Comparison of ENCODE assay signal across 11 mouse cellular contexts in genomic region chr6:113600543-113601139, GRCm38 (mm10). TPM values are rescaled to one million over a fixed set of nuclear protein-coding genes. Genes with fewer than 3 reads are reported as not detected.
DNase-seq lines count a peak whose midpoint lies in the region; ATAC-seq lines count a peak whose summit lies in the region.
"Had no signal": no experiment of that assay in that cellular context is flagged by ENCODE, and none has a peak within 500 bp of the region (broad histone marks: within the 10 kb centered on the region; RNA-seq: fewer than 3 reads in every experiment).

TSS of gene Fancd2os (minus strand) at chr6:113600715.

- peaks cover 13% of the 10 kb centered on the region for H3K4me1 ChIP-seq in kidney, embryonic 15.5 days
- H3K4me1 ChIP-seq in midbrain, embryonic 14.5 days (ENCODE audit: control insufficient read depth, insufficient read depth, low read length): peaks cover 4% of the 10 kb centered on the region

- H3K4me3 ChIP-seq in kidney, embryonic 15.5 days (replicated peaks): no peak within 1 kb of the TSS
- no peak within 1 kb of the TSS for H3K4me3 ChIP-seq in midbrain, embryonic 14.5 days (replicated peaks; ENCODE audit: low read depth, low read length)
- H3K4me3 ChIP-seq: erythroblast, embryonic 14.5 days had no signal

- WGBS in kidney, embryonic 15.5 days: 47% methylated on average over 23 of the region's 23 CpGs
- 30% methylated on average over 23 of the region's 23 CpGs for WGBS in midbrain, embryonic 14.5 days

- 0 out of 2 replicates have a peak within 1 kb of the TSS, but pooled peaks have one; percentile 9 for H3K4me2 ChIP-seq in kidney, embryonic 15.5 days
- 0 out of 2 replicates have a peak within 1 kb of the TSS, but pooled peaks have one; percentile 15 for H3K4me2 ChIP-seq in midbrain, embryonic 14.5 days (ENCODE audit: low read length)

- 0 out of 2 replicates have a peak within 1 kb of the TSS, but pooled peaks have one; percentile 3 for H3K27ac ChIP-seq in kidney, embryonic 15.5 days
- no peak within 1 kb of the TSS for H3K27ac ChIP-seq in midbrain, embryonic 14.5 days (replicated peaks; ENCODE audit: low read depth, low read length)

- no peak; the same call in 1 of the 2 replicates for ATAC-seq in kidney, embryonic 15.5 days (replicated peaks; ENCODE audit: low FRiP score)
- no peak for ATAC-seq in midbrain, embryonic 14.5 days (ENCODE audit: low FRiP score, low TSS enrichment)
- no peak for ATAC-seq in erythroblast, adult 5-6 weeks (replicated peaks; ENCODE audit: low FRiP score, poor library complexity, severe bottlenecking)

- peak; percentile 27 for DNase-seq in adrenal gland, adult 2 months
- no peak for DNase-seq in adrenal gland, postnatal 4 days (ENCODE audit: low spot score in 2 of 2)
- DNase-seq in kidney, adult 11 months: no peak
- DNase-seq in embryo, embryonic 9.5 days (ENCODE audit: extremely low spot score): peak; percentile 12
- peak; percentile 19 for DNase-seq in midbrain, embryonic 14.5 days
- no peak for DNase-seq in right cerebral cortex, postnatal 36 days (ENCODE audit: low spot score in 2 of 2)
- DNase-seq: cerebellum, adult 11-12 months had no signal

- no peaks in the 10 kb centered on the region for H3K27me3 ChIP-seq in kidney, embryonic 15.5 days
- H3K27me3 ChIP-seq in midbrain, embryonic 14.5 days (ENCODE audit: control insufficient read depth, insufficient read depth, low read length): no peaks in the 10 kb centered on the region

- 0 out of 2 replicates have a peak within 1 kb of the TSS, but pooled peaks have one; percentile 7 for H3K9ac ChIP-seq in kidney, embryonic 15.5 days
- H3K9ac ChIP-seq in midbrain, embryonic 14.5 days (replicated peaks; ENCODE audit: low read length): no peak within 1 kb of the TSS; the same call in 1 of the 2 replicates

- 0 out of 2 replicates have a peak, but pooled peaks cover 5% of the 10 kb centered on the region for H3K36me3 ChIP-seq in kidney, embryonic 15.5 days
- no peaks in the 10 kb centered on the region for H3K36me3 ChIP-seq in midbrain, embryonic 14.5 days (ENCODE audit: control insufficient read depth, insufficient read depth, low read length)

- no peaks in the 10 kb centered on the region for H3K9me3 ChIP-seq in kidney, embryonic 15.5 days (replicated peaks)
- no peaks in the 10 kb centered on the region for H3K9me3 ChIP-seq in midbrain, embryonic 14.5 days (ENCODE audit: control insufficient read depth, low read length)

RNA-seq across cellular contexts. Expression of gene Fancd2os, which starts in this region (rescaled TPM):
- under 1 TPM in 1 of 2 experiments, not detected in 1; 0.21 TPM for total RNA-seq in adrenal gland, adult 2 months (2021)
- polyA plus RNA-seq in adrenal gland, adult 2 months (2012; rRNA removed): 0.15 TPM in 1 of 2 replicates, not detected in the other
- under 1 TPM; 0.37 to 0.67 TPM for total RNA-seq in adrenal gland, postnatal 4 days (2021)
- 0.84 and 0.87 TPM in 2 replicates for polyA plus RNA-seq in kidney, embryonic 15.5 days (2015; fragmentation: Nextera tagmentation; extraction: Ambion mirVana)
- not detected in 2 replicates for polyA plus RNA-seq in midbrain, embryonic 14.5 days (2014; fragmentation: Nextera tagmentation; extraction: Ambion mirVana)
- total RNA-seq in erythroblast, adult 5-6 weeks (2015; ENCODE audit: low replicate concordance): not detected in 2 replicates
- not detected in 2 replicates for total RNA-seq in erythroblast, adult 5-6 weeks (2017; ENCODE audit: low replicate concordance)
- total RNA-seq: granulocyte monocyte progenitor cell, adult 5-6 weeks had no signal
- polyA plus RNA-seq: erythroblast, embryonic 14.5 days had no signal

Comparison
In these comparisons a context has a peak if more than half of its experiments do, and no peak if none do; other contexts are left out.
1. Peak in DNase-seq in adrenal gland, adult 2 months; RNA of the gene not detected or under 1 TPM.
2. Peak in DNase-seq and H3K4me2 ChIP-seq in midbrain, embryonic 14.5 days; RNA of the gene not detected or under 1 TPM.